Mouse (Mus musculus): ENCODE results near the gene Xrcc5. TPM values are rescaled to one million over a fixed set of nuclear protein-coding genes. Genes with fewer than 3 reads are reported as not detected.

The Xrcc5 gene
- polyA plus RNA-seq, 1 experiment, result 25.0 TPM

DNA sequence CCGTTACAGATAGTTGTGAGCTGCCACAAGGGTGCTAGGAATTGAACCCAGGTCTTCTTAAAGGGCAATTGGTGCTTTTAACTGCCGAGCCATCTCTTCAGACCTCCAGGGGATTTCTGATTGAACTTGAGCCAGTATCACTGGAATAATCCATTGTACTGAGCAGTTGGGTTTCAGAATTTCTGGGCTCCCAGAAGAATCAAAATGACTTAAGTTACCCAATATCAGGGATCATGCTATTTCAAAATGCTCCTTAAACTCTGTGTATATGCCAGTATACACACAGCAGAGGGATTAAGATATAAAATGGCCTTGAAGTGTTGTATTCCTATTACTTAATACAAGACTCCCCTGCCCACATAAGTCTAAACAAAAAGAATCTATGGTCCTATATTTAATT, 15.3 kb upstream of the Xrcc5 start:
- Histone ChIP-seq H3K79me3 (ENCODE audit: low read depth) (no peaks in the 10 kb centered on the region), H3K4me3 (ENCODE audit: insufficient read depth, poor library complexity, severe bottlenecking) (no peak overlapping the region), H3K27me3 (ENCODE audit: control insufficient read depth, insufficient read depth, insufficient read length) (no peaks in the 10 kb centered on the region), H3K79me2 (ENCODE audit: control insufficient read depth, insufficient read depth) (no peaks in the 10 kb centered on the region), H3ac (ENCODE audit: control insufficient read depth, insufficient read length, low read depth) (no peak overlapping the region), H3K36me3 (ENCODE audit: control insufficient read depth, insufficient read depth) (no peaks in the 10 kb centered on the region)
- no peak for TF ChIP-seq FOSL1 (IDR thresholded peaks at IDR 0.05; ENCODE audit: insufficient read depth, low read length, poor library complexity, severe bottlenecking)
- no peak for TF ChIP-seq CEBPB (IDR thresholded peaks at IDR 0.05; ENCODE audit: low read depth)
- TF ChIP-seq MYOD1 (IDR thresholded peaks at IDR 0.05; ENCODE audit: control insufficient read depth, insufficient read length, low read depth), result no peak
- TF ChIP-seq MYOG (IDR thresholded peaks at IDR 0.05; ENCODE audit: control insufficient read depth, extremely low read depth, insufficient read length), result no peak
- TF ChIP-seq CTCF (IDR thresholded peaks at IDR 0.05; ENCODE audit: control insufficient read depth, insufficient read depth, insufficient read length), result no peak
- no peak for TF ChIP-seq USF1 (IDR thresholded peaks at IDR 0.05; ENCODE audit: low read depth)
- no peak for TF ChIP-seq MAX (IDR thresholded peaks at IDR 0.05)

DNA sequence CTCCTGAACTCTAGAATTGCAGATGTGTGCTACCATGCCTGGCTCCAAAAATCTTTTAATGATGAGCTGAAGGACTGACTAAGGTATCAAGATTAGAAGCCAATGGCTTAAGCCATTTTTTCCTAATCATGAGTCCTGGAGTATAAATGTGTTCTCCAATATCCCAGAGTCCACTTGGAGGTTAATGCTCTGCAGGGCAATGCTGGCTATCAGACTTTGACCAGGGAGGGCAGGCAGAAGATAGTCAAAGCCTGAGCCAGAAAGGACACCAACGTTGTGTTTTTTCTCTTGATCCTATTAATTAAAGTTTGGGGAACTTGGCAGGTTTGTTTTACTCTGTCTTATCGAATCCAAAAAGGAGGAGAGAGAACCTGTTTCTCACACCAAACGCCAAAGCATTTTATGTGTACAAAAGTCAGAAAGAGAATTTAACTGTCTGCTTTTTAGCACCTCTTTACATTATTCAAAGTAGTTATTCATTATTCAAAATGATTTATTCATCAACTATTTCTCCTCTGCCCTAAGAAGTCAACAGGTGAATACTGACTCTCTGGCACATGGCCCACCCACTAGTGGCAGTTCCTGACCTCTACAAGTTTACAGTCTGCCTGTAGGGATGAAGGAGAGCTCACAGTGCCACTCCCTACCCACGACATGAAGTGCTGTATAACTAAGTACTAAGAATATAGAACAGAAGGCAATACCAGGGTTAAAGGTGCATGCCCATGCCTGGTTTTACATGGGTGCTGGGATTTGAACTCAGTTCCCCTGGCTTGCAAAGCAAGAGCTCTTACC, 13.2 kb upstream of the Xrcc5 start:
- TF ChIP-seq CEBPB (IDR thresholded peaks at IDR 0.05; ENCODE audit: low read depth) (no peak), USF1 (IDR thresholded peaks at IDR 0.05; ENCODE audit: low read depth) (no peak), FOSL1 (IDR thresholded peaks at IDR 0.05; ENCODE audit: insufficient read depth, low read length, poor library complexity, severe bottlenecking) (no peak), MYOD1 (IDR thresholded peaks at IDR 0.05; ENCODE audit: control insufficient read depth, insufficient read length, low read depth) (no peak), MYOG (IDR thresholded peaks at IDR 0.05; ENCODE audit: control insufficient read depth, extremely low read depth, insufficient read length) (no peak)
- H3ac ChIP-seq (ENCODE audit: control insufficient read depth, insufficient read length, low read depth), result no peak overlapping the region
- no peak overlapping the region for H3K4me3 ChIP-seq (ENCODE audit: insufficient read depth, poor library complexity, severe bottlenecking)
- H3K79me2 ChIP-seq (ENCODE audit: control insufficient read depth, insufficient read depth), result no peaks in the 10 kb centered on the region
- no peaks in the 10 kb centered on the region for H3K79me3 ChIP-seq (ENCODE audit: low read depth)
- no peaks in the 10 kb centered on the region for H3K27me3 ChIP-seq (ENCODE audit: control insufficient read depth, insufficient read depth, insufficient read length)
- no peaks in the 10 kb centered on the region for H3K36me3 ChIP-seq (ENCODE audit: control insufficient read depth, insufficient read depth)

DNA sequence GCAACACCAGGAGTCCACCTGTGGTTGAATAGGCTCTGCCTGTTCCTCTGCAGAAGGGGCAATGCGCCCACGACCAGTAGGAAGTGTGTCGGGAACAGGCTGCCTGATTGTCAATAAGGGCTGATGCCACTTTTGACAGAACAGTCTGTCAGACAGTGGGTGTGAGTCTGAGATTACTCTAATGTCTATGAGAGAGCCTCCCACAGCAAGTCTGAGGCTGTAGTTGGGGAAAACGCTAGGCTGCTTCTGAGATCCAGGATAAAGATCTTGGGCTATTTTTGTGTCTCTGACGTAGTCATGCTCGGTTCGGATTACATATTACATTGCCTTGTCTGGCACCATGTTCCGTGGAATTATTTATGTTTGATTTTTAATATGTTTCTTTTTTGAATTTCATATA, 11.5 kb upstream of the Xrcc5 start:
- no peak for TF ChIP-seq MAX (IDR thresholded peaks at IDR 0.05)
- no peak for TF ChIP-seq FOSL1 (IDR thresholded peaks at IDR 0.05; ENCODE audit: insufficient read depth, low read length, poor library complexity, severe bottlenecking)
- no peak for TF ChIP-seq USF1 (IDR thresholded peaks at IDR 0.05; ENCODE audit: low read depth)
- no peak for TF ChIP-seq MYOD1 (IDR thresholded peaks at IDR 0.05; ENCODE audit: control insufficient read depth, insufficient read length, low read depth)
- TF ChIP-seq MYOG (IDR thresholded peaks at IDR 0.05; ENCODE audit: control insufficient read depth, extremely low read depth, insufficient read length), result no peak
- no peak for TF ChIP-seq CTCF (IDR thresholded peaks at IDR 0.05; ENCODE audit: control insufficient read depth, insufficient read depth, insufficient read length)
- no peak for TF ChIP-seq CEBPB (IDR thresholded peaks at IDR 0.05; ENCODE audit: low read depth)
- Histone ChIP-seq H3K79me2 (ENCODE audit: control insufficient read depth, insufficient read depth) (no peaks in the 10 kb centered on the region), H3K27me3 (ENCODE audit: control insufficient read depth, insufficient read depth, insufficient read length) (no peaks in the 10 kb centered on the region), H3ac (ENCODE audit: control insufficient read depth, insufficient read length, low read depth) (no peak overlapping the region), H3K36me3 (ENCODE audit: control insufficient read depth, insufficient read depth) (no peaks in the 10 kb centered on the region), H3K4me3 (ENCODE audit: insufficient read depth, poor library complexity, severe bottlenecking) (no peak overlapping the region), H3K79me3 (ENCODE audit: low read depth) (no peaks in the 10 kb centered on the region)

DNA sequence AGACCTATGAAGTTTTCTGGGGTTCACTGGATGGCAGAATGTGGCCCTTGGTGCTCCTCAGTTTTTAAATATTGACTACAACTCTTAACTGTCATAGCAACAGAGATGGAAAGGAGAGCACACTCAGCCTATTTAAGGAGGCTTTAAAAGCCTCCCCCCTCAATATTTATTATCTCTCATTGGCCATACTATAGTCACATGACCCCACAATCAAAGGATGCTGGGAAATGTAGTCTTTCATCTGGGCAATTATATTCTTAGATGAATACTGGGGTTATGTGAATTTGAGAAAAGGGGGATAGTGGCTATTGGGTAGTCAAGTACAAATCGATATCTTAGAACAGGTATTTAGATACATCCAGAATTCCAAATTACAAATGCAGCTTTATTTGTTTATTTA, 5.4 kb upstream of the Xrcc5 start:
- H3K4me3 ChIP-seq (ENCODE audit: insufficient read depth, poor library complexity, severe bottlenecking), result no peak overlapping the region
- H3K36me3 ChIP-seq (ENCODE audit: control insufficient read depth, insufficient read depth), result no peaks in the 10 kb centered on the region
- H3ac ChIP-seq (ENCODE audit: control insufficient read depth, insufficient read length, low read depth), result no peak overlapping the region

DNA sequence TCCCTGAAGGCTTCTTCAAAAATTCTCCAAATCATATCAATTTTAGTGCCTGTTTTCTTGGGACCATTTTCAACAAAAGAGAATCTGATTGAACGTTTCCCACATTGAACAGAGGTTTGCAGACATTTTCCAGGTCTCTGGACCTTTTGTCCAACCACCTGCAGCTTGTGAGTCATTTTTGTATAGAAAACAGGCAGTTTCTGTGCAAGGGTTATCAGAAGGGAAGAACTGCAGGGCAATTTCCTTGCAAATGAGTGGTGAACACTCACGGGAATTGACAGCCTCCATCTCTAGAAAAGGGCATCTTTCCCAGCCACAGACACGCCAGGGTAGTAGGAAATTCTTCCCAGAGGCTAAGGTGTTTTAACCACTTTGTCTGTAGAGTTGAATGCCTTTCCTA, 980 bp upstream of the Xrcc5 start:
- Histone ChIP-seq H3ac (ENCODE audit: control insufficient read depth, insufficient read length, low read depth) (no peak overlapping the region), H3K27me3 (ENCODE audit: control insufficient read depth, insufficient read depth, insufficient read length) (no peaks in the 10 kb centered on the region), H3K79me3 (ENCODE audit: low read depth) (no peaks in the 10 kb centered on the region), H3K4me3 (ENCODE audit: insufficient read depth, poor library complexity, severe bottlenecking) (no peak overlapping the region), H3K36me3 (ENCODE audit: control insufficient read depth, insufficient read depth) (peaks cover 4% of the 10 kb centered on the region), H3K79me2 (ENCODE audit: control insufficient read depth, insufficient read depth) (peaks cover 15% of the 10 kb centered on the region)
- TF ChIP-seq FOSL1 (IDR thresholded peaks at IDR 0.05; ENCODE audit: insufficient read depth, low read length, poor library complexity, severe bottlenecking) (no peak), MYOD1 (IDR thresholded peaks at IDR 0.05; ENCODE audit: control insufficient read depth, insufficient read length, low read depth) (no peak), CTCF (IDR thresholded peaks at IDR 0.05; ENCODE audit: control insufficient read depth, insufficient read depth, insufficient read length) (no peak), CEBPB (IDR thresholded peaks at IDR 0.05; ENCODE audit: low read depth) (no peak), USF1 (IDR thresholded peaks at IDR 0.05; ENCODE audit: low read depth) (no peak), MAX (IDR thresholded peaks at IDR 0.05) (no peak), MYOG (IDR thresholded peaks at IDR 0.05; ENCODE audit: control insufficient read depth, extremely low read depth, insufficient read length) (no peak)

More for the DNA sequence above, 5.4 kb upstream of the Xrcc5 start:
- Histone ChIP-seq H3K27me3 (ENCODE audit: control insufficient read depth, insufficient read depth, insufficient read length) (no peaks in the 10 kb centered on the region), H3K79me3 (ENCODE audit: low read depth) (no peaks in the 10 kb centered on the region), H3K79me2 (ENCODE audit: control insufficient read depth, insufficient read depth) (no peaks in the 10 kb centered on the region)
- peak; percentile 63 for TF ChIP-seq USF1 (IDR thresholded peaks at IDR 0.05; ENCODE audit: low read depth)
- TF ChIP-seq MYOG (IDR thresholded peaks at IDR 0.05; ENCODE audit: control insufficient read depth, extremely low read depth, insufficient read length), result no peak
- no peak for TF ChIP-seq FOSL1 (IDR thresholded peaks at IDR 0.05; ENCODE audit: insufficient read depth, low read length, poor library complexity, severe bottlenecking)
- no peak for TF ChIP-seq MAX (IDR thresholded peaks at IDR 0.05)
- TF ChIP-seq CEBPB (IDR thresholded peaks at IDR 0.05; ENCODE audit: low read depth), result no peak

All from C2C12 (cell line).